Mouse (Mus musculus) MEL (cell line): ENCODE data around the gene Hoxc4. TPM values are rescaled to one million over a fixed set of nuclear protein-coding genes. Genes with fewer than 3 reads are reported as not detected.

Experiments used
- DNase-seq: peaks from one replicate; pipeline ENCODE4 v3.0.0; 2011; ENCODE audit warnings: low read depth, low spot score
- H3K27ac ChIP-seq: 2 replicates; pipeline ENCODE4 v1.5.1; 2012; ENCODE audit warnings: low read depth, mild to moderate bottlenecking, control low read depth, low read length, moderate library complexity; ENCODE audit not compliant: control insufficient read depth
- H3K27me3 ChIP-seq, 2 experiments: fragments of 150-350 bp in 1 of 2; sonication (generic) in 1 of 2; 2 replicates each; pipeline ENCODE4 v1.6.1; 2012; ENCODE audit warnings: low read length in 2 of 2, mild to moderate bottlenecking in 2 of 2, improper control_type of control experiment in 1 of 2, moderate library complexity in 1 of 2; ENCODE audit not compliant: insufficient read depth in 2 of 2, control insufficient read depth in 1 of 2
- H3K36me3 ChIP-seq, 2 experiments: 2 replicates each; pipeline ENCODE4 v1.6.1; 2012 to 2014; ENCODE audit warnings: low read length in 2 of 2, improper control_type of control experiment in 1 of 2, inconsistent platforms in 1 of 2, mild to moderate bottlenecking in 1 of 2; ENCODE audit not compliant: insufficient read depth in 2 of 2, control insufficient read depth in 1 of 2
- H3K4me1 ChIP-seq, 2 experiments: fragments of 150-350 bp in 1 of 2; sonication (generic) in 1 of 2; 2 replicates each; pipeline ENCODE4 v1.6.1; 2012; ENCODE audit warnings: low read length in 2 of 2, improper control_type of control experiment in 1 of 2, mild to moderate bottlenecking in 1 of 2; ENCODE audit not compliant: insufficient read depth in 2 of 2, control insufficient read depth in 1 of 2
- H3K4me3 ChIP-seq, 2 experiments: fragments of 150-350 bp in 1 of 2; sonication (generic) in 1 of 2; 2 replicates each; pipeline ENCODE4 v1.5.1; 2012; ENCODE audit warnings: low read depth in 2 of 2, low read length in 2 of 2, mild to moderate bottlenecking in 2 of 2, moderate library complexity in 2 of 2, control low read depth in 1 of 2, improper control_type of control experiment in 1 of 2; ENCODE audit not compliant: control insufficient read depth in 1 of 2, insufficient read depth in 1 of 2
- H3K79me2 ChIP-seq: 2 replicates; pipeline ENCODE4 v1.6.1; 2012; ENCODE audit warnings: mild to moderate bottlenecking, low read length, moderate library complexity; ENCODE audit not compliant: control insufficient read depth, poor library complexity, insufficient read depth
- H3K9ac ChIP-seq: 2 replicates; pipeline ENCODE4 v1.6.1; 2012; ENCODE audit warnings: low read depth, mild to moderate bottlenecking, control low read depth, low read length, moderate library complexity; ENCODE audit not compliant: control insufficient read depth, poor library complexity, severe bottlenecking
- H3K9me3 ChIP-seq: fragments of 150-350 bp; sonication (generic); replicated peaks from 2 replicates; pipeline ENCODE4 v1.6.1; 2012; ENCODE audit warnings: mild to moderate bottlenecking, low read length, improper control_type of control experiment, moderate library complexity; ENCODE audit not compliant: insufficient read depth
- CHD1 ChIP-seq: IDR thresholded peaks from 2 replicates; pipeline ENCODE4 v1.6.1; 2012; ENCODE audit warnings: low read depth, mild to moderate bottlenecking, inconsistent platforms, low read length, improper control_type of control experiment
- E2F4 ChIP-seq: IDR thresholded peaks from 2 replicates; pipeline ENCODE4 v1.6.1; 2011; ENCODE audit warnings: low read depth, low read length, improper control_type of control experiment, borderline replicate concordance
- ELF1 ChIP-seq: IDR thresholded peaks from 2 replicates; pipeline ENCODE4 v1.6.1; 2014; ENCODE audit warnings: low read depth, mild to moderate bottlenecking, inconsistent platforms, low read length, improper control_type of control experiment, moderate library complexity
- EP300 ChIP-seq, 2 experiments: IDR thresholded peaks; 2 replicates each; pipeline ENCODE4 v1.6.1; 2011; ENCODE audit warnings: improper control_type of control experiment in 2 of 2, low read length in 2 of 2, low read depth in 1 of 2, mild to moderate bottlenecking in 1 of 2
- ETS1 ChIP-seq: IDR thresholded peaks from 2 replicates; pipeline ENCODE4 v1.6.1; 2012; ENCODE audit warnings: low read depth, mild to moderate bottlenecking, inconsistent platforms, low read length, improper control_type of control experiment, moderate library complexity
- GABPA ChIP-seq: IDR thresholded peaks from 2 replicates; pipeline ENCODE4 v1.6.1; 2012; ENCODE audit warnings: low read depth, mild to moderate bottlenecking, inconsistent platforms, low read length, improper control_type of control experiment, moderate library complexity
- HCFC1 ChIP-seq: IDR thresholded peaks from 2 replicates; pipeline ENCODE4 v1.6.1; 2012; ENCODE audit warnings: low read depth, mild to moderate bottlenecking, inconsistent platforms, low read length, improper control_type of control experiment, moderate library complexity
- KAT2A ChIP-seq: conservative IDR thresholded peaks from 2 replicates; pipeline ENCODE4 v1.6.1; 2012; ENCODE audit warnings: low read depth, low read length, improper control_type of control experiment, inconsistent platforms
- MAFK ChIP-seq: IDR thresholded peaks from 2 replicates; pipeline ENCODE4 v1.6.1; 2011; ENCODE audit warnings: low read depth, mild to moderate bottlenecking, low read length, improper control_type of control experiment, borderline replicate concordance
- MAZ ChIP-seq: IDR thresholded peaks from 2 replicates; pipeline ENCODE4 v1.6.1; 2012; ENCODE audit warnings: low read depth, mild to moderate bottlenecking, inconsistent platforms, low read length, improper control_type of control experiment
- MXI1 ChIP-seq: IDR thresholded peaks from 2 replicates; pipeline ENCODE4 v1.6.1; 2011; ENCODE audit warnings: mild to moderate bottlenecking, low read depth, low read length, improper control_type of control experiment
- MYB ChIP-seq: IDR thresholded peaks from 2 replicates; pipeline ENCODE4 v1.6.1; 2011; ENCODE audit warnings: mild to moderate bottlenecking, low read depth, low read length, improper control_type of control experiment
- NELFE ChIP-seq: IDR thresholded peaks from 2 replicates; pipeline ENCODE4 v1.6.1; 2011; ENCODE audit warnings: low read depth, low read length, improper control_type of control experiment
- NRF1 ChIP-seq: IDR thresholded peaks from 2 replicates; pipeline ENCODE4 v1.6.1; 2014; ENCODE audit warnings: low read depth, mild to moderate bottlenecking, inconsistent platforms, low read length, improper control_type of control experiment, moderate library complexity; ENCODE audit not compliant: poor library complexity, insufficient read depth, severe bottlenecking
- POLR2A ChIP-seq, 2 experiments: IDR thresholded peaks; 2 replicates each; pipeline ENCODE4 v1.6.1; 2011 to 2012; ENCODE audit warnings: low read length in 2 of 2, mild to moderate bottlenecking in 2 of 2, control low read depth in 1 of 2, improper control_type of control experiment in 1 of 2, low read depth in 1 of 2, moderate library complexity in 1 of 2; ENCODE audit not compliant: control insufficient read depth in 1 of 2, insufficient read depth in 1 of 2, poor library complexity in 1 of 2
- POLR2AphosphoS2 ChIP-seq: IDR thresholded peaks from 2 replicates; pipeline ENCODE4 v1.6.1; 2011; ENCODE audit warnings: low read length, improper control_type of control experiment
- POLR2AphosphoS5 ChIP-seq: IDR thresholded peaks from 2 replicates; pipeline ENCODE4 v1.6.1; 2012; ENCODE audit warnings: low read depth, borderline replicate concordance, mild to moderate bottlenecking, inconsistent platforms, low read length, moderate library complexity, mixed read lengths
- RAD21 ChIP-seq: IDR thresholded peaks from 2 replicates; pipeline ENCODE4 v1.6.1; 2011; ENCODE audit warnings: mild to moderate bottlenecking, low read depth, low read length, improper control_type of control experiment
- RCOR1 ChIP-seq: IDR thresholded peaks from 2 replicates; pipeline ENCODE4 v1.6.1; 2012; ENCODE audit warnings: low read depth, mild to moderate bottlenecking, inconsistent platforms, low read length, improper control_type of control experiment
- SIN3A ChIP-seq: IDR thresholded peaks from 2 replicates; pipeline ENCODE4 v1.6.1; 2012; ENCODE audit warnings: low read length, improper control_type of control experiment, inconsistent platforms
- TBP ChIP-seq: IDR thresholded peaks from 2 replicates; pipeline ENCODE4 v1.8.0; 2011; ENCODE audit warnings: low read depth, low read length, improper control_type of control experiment
- TCF12 ChIP-seq: IDR thresholded peaks from 2 replicates; pipeline ENCODE4 v1.6.1; 2014; ENCODE audit warnings: low read depth, mild to moderate bottlenecking, inconsistent platforms, low read length, improper control_type of control experiment, moderate library complexity
- USF1 ChIP-seq: IDR thresholded peaks from 2 replicates; pipeline ENCODE4 v1.6.1; 2014; ENCODE audit warnings: low read depth, mild to moderate bottlenecking, inconsistent platforms, low read length, improper control_type of control experiment, moderate library complexity
- ZMIZ1 ChIP-seq: IDR thresholded peaks from 2 replicates; pipeline ENCODE4 v1.6.1; 2012; ENCODE audit warnings: low read depth, mild to moderate bottlenecking, inconsistent platforms, low read length, improper control_type of control experiment, moderate library complexity
- ZNF384 ChIP-seq: IDR thresholded peaks from 2 replicates; pipeline ENCODE4 v1.6.1; 2012; ENCODE audit warnings: low read depth, mild to moderate bottlenecking, inconsistent platforms, low read length, improper control_type of control experiment
- polyA plus RNA-seq, 2 experiments: library from polyadenylated mRNA; stranded (reverse) in 1 of 2; unstranded in 1 of 2; fragments of >175 nt in 1 of 2; fragments of >200 nt in 1 of 2; gene quantifications; 2 replicates each; pipeline versions ENCODE4 v1.2.1 to v1.2.4; 2012; ENCODE audit warnings: low replicate concordance in 2 of 2, low read depth in 1 of 2; ENCODE audit not compliant: insufficient read length in 2 of 2, insufficient read depth in 1 of 2, missing spikeins in 1 of 2
- total RNA-seq: library from RNA; depleted of rRNA; stranded (reverse); fragments of 300-350 nt; gene quantifications from 2 replicates; pipeline ENCODE4 v1.2.3, GENCODE M21; 2012

Gene Hoxc4
- total and polyA plus RNA-seq, 3 experiments = 2.6 to 9.4 TPM; not detected in 1

GRCm38 (mm10) chr15:102975688-102976111 is 43.0 kb upstream of the Hoxc4 start:
- Histone ChIP-seq H3K27me3 (no peaks in the 10 kb centered on the region), H3K9me3 (no peaks in the 10 kb centered on the region), H3K4me3 (peak overlapping the region; percentile 81 to 89), H3K9ac (peak overlapping the region; percentile 93), H3K79me2 (peaks cover 50% of the 10 kb centered on the region), H3K36me3 (peaks cover 0 to 18% of the 10 kb centered on the region in 2 experiments; a peak in 2 of 4 replicates), H3K4me1 (peaks cover 16 to 26% of the 10 kb centered on the region in 2 experiments), H3K27ac (peak overlapping the region; percentile 3)
- TF ChIP-seq POLR2A (IDR thresholded peaks at IDR 0.05; ENCODE audit: control insufficient read depth in 1 of 2, insufficient read depth in 1 of 2, low read depth in 1 of 2, low read length in 2 of 2, poor library complexity in 1 of 2) = peak in 1 of 2 experiments; percentile 50; a peak in 1 of 4 replicates
- TF ChIP-seq POLR2AphosphoS2 = peak; percentile 56; the same call in 1 of the 2 replicates
- no peak for TF ChIP-seq MYB
- TF ChIP-seq CHD1 = no peak
- TF ChIP-seq USF1 = 0 out of 2 replicates have a peak, but pooled peaks have one; percentile 12
- 0 out of 2 replicates have a peak, but pooled peaks have one; percentile 3 for TF ChIP-seq MXI1
- TF ChIP-seq SIN3A = peak; percentile 19
- no peak for TF ChIP-seq GABPA
- TF ChIP-seq KAT2A = no peak
- TF ChIP-seq E2F4 = no peak; the same call in 1 of the 2 replicates
- peak; percentile 55; the same call in 1 of the 2 replicates for TF ChIP-seq TBP
- peak; percentile 27; the same call in 1 of the 2 replicates for TF ChIP-seq ZMIZ1
- peak; percentile 82 for DNase-seq

- H3K9ac ChIP-seq = peak within 1 kb of the TSS; percentile 93
- TF ChIP-seq NRF1 (no peak), MAZ (peak; percentile 78), TCF12 (0 out of 2 replicates have a peak, but pooled peaks have one; percentile 22), CHD1 (peak; percentile 89; the same call in 1 of the 2 replicates), ELF1 (no peak), SIN3A (peak; percentile 55), MXI1 (peak; percentile 38), NELFE (peak; percentile 44), POLR2AphosphoS2 (no peak; the same call in 1 of the 2 replicates), RCOR1 (peak; percentile 51), POLR2AphosphoS5 (no peak), ZMIZ1 (peak; percentile 47), ZNF384 (peak; percentile 30; the same call in 1 of the 2 replicates), POLR2A (IDR thresholded peaks at IDR 0.05; ENCODE audit: control insufficient read depth in 1 of 2, insufficient read depth in 1 of 2, low read depth in 1 of 2, low read length in 2 of 2, poor library complexity in 1 of 2) (peak; percentile 2 to 55; a peak in 2 of 4 replicates), EP300 (IDR thresholded peaks at IDR 0.05; ENCODE audit: low read depth in 1 of 2, low read length in 2 of 2) (0 out of 4 replicates have a peak, but pooled peaks of 1 of the 2 experiments have one; percentile 14), MAFK (no peak), ETS1 (0 out of 2 replicates have a peak, but pooled peaks have one; percentile 23), RAD21 (no peak), HCFC1 (peak; percentile 46; the same call in 1 of the 2 replicates)
- DNase-seq = peak; percentile 76
- no peaks in the 10 kb centered on the region for H3K9me3 ChIP-seq
- peaks cover 16 to 24% of the 10 kb centered on the region in 2 experiments for H3K4me1 ChIP-seq
- H3K36me3 ChIP-seq = peaks cover 0 to 18% of the 10 kb centered on the region in 2 experiments; a peak in 2 of 4 replicates
- H3K27me3 ChIP-seq = no peaks in the 10 kb centered on the region
- peaks cover 51% of the 10 kb centered on the region for H3K79me2 ChIP-seq
- peak within 1 kb of the TSS; percentile 81 to 89 for H3K4me3 ChIP-seq
- peak within 1 kb of the TSS; percentile 83 for H3K27ac ChIP-seq
These were observed 42.6 kb upstream of the Hoxc4 start, which contains the start of gene Hoxc9 for GRCm38 (mm10) chr15:102976171-102976570. TSS of gene Hoxc9 (plus strand) at chr15:102976439.
